Mouse (Mus musculus): ENCODE measurements around the gene Zzz3.
"Not testable (repeated sequence)": the region's sequence is repeated elsewhere in the genome, so short reads cannot be mapped to it uniquely, and the experiment has no call there.

Gene Zzz3

DNA sequence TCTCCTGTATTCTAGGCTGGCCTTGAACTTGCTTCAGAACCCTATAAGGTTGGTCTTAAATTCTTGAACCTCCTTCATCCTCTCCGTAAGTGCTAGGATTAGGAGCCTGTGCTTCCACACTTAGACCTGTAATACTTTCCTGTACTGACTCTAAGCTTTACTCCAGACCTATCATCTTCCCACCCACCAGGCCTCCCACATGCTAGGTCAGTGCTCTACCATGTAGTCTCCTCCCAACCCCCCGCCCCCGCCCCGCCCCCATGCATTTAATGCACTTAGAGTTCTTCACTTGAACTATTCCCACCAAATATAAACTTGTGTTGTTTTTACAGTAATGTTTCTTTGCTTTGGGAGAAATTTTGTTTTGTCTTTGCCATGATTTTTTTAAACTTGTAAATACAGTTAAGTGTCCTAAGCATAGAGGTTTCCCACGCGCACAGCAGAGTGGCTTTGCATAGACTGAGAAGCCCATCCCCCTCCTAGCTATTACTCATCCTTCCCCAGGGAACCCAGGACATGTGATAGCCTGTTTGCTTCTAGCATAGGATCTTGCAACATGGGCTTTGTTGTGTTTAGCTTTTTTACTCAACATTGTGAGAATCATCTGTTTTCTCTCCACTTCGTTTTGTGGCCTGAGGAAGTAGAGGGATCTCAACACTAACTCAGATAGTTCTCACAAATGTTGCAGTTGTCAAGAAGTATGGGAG, 6.8 kb downstream of the Zzz3 start:
- peak; percentile 71 for DNase-seq (ENCODE audit: low spot score)

DNA sequence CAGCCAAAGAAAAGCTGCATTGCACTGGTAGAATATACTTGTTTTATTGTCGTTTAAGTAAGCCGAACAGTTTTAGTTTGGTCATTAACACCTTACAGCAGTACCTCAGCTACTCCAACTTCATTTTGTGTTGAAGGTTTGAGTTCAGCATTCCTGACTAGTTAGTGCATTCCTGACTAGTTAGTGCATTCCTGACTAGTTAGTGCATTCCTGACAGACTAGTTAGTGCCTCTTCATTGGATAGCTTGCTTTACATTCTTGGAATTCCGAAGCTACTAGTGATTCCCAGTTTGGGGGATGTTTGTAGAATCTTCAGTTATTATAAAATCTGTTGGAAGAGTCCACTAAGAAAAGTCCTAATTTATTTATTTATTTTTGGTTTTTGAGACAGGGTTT, 7.4 kb downstream of the Zzz3 start:
- no peak for DNase-seq (ENCODE audit: low spot score)

DNA sequence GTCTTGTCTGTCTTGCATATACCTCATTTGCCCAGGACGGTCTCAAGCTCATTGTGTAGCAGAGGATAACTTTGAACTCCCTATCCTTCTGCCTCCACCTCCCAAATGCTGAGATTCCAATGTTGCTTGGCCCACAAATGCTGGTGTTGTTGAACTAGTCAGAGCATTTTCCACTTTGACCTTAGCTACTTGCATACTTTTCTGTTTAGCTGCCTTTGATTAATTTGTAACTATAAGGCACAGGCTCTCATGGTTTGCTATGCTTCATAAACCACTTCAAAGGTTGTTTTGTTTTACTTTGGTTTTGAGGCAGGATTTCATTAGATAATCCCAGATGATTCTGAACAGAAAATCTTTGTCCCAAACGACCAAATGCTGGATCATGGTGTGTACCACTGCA, 8.6 kb downstream of the Zzz3 start:
- peak; percentile 34 for DNase-seq (ENCODE audit: low spot score)

GRCm38 (mm10) chr3:152405420-152405819, 10.1 kb downstream of the Zzz3 start:
- DNase-seq (ENCODE audit: low spot score): no peak

- no peak for DNase-seq (ENCODE audit: low spot score)
Observed at GRCm38 (mm10) chr3:152405978-152406640, 10.8 kb downstream of the Zzz3 start.

DNA sequence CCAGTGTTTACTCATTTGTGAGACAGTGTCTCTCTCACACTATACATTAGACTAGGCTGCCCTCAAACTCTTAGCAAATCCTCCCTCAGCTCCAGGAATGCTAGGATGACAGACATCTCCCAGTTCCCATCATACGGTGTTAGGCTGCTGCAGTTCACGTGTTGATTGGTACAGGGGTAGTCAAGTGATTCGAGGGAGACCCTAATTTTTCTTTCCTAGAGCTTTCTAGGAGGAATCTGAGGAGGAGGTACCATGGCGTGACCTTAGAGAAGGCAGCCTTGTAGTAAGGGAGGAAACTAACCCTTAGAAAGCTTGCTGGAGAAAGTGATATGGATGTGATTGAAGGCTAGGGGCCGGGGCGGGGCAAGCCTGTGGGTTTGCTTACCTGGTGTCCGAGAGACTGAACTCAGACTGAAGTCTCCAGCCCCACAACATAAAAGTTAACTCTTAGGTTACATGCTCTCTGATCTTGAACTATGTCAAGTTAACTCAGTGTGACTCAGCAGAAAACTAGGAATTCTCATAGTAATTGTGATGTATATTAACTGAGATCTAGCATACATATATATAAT, 15.8 kb downstream of the Zzz3 start:
- no peak for DNase-seq (ENCODE audit: low spot score)

DNA sequence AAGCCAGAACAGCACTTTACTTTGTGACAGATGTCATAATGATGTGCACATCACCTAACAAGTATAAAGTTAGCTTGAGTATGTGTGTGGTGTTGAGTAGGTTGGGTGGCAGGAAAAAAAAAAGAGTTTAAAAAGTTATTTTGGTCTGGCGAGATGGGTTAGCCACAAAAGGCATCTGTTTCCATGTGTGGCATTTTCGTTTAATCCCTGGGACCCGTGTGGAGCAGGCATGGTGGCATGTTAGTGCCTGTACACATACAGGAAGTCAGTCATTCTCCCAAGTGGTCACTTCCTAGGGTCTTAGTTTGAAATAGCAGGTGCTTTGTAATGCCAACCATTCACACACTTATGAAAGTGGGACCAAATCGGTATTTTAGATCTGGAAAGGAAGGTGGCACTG, 17.1 kb downstream of the Zzz3 start:
- no peak for DNase-seq (ENCODE audit: low spot score)

DNA sequence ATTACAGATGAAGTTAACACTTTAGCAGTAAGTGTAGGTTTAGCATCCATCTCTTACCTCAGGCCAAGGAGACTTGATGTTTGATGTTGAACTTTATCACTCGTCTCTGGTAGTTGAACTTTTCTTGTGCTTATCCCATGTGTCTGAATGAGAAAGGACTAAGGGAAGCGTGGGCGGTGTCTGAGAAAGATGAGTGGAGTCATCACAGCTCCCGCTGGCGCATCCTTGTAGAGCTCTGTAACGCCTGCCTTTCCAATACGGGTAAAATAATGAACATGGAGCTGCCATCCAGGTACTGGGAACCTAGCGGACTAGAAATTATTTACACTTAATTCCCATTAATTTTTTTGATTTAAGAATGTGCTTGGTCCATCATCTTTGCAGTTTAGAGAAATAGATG, 33.7 kb downstream of the Zzz3 start:
- no peak for DNase-seq (ENCODE audit: low spot score)

DNA sequence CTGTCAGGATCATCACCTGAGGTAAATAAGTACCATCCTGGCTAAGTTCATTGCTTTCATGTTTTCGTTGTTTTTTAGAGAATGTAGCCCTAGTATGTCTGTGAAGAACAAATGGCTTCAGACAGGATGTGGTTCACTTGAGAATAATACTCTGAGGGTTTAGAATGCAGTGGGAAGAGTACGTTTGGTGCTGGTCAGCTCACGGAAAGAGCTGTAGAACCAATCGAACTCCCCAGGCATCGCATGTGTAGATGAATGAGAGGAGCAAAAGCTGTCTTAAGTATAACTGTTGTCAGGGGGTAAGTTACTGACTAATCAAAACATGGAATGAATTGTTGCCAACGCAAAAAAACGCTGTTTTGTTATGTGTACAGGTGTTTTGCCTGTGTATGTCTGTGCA, 37.4 kb downstream of the Zzz3 start:
- no peak for DNase-seq (ENCODE audit: low spot score)

GRCm38 (mm10) chr3:152435590-152435989, 40.3 kb downstream of the Zzz3 start:
- DNase-seq (ENCODE audit: low spot score): no peak

- DNase-seq (ENCODE audit: low spot score): no peak
Observed at GRCm38 (mm10) chr3:152438068-152438467, 42.8 kb downstream of the Zzz3 start.

DNA sequence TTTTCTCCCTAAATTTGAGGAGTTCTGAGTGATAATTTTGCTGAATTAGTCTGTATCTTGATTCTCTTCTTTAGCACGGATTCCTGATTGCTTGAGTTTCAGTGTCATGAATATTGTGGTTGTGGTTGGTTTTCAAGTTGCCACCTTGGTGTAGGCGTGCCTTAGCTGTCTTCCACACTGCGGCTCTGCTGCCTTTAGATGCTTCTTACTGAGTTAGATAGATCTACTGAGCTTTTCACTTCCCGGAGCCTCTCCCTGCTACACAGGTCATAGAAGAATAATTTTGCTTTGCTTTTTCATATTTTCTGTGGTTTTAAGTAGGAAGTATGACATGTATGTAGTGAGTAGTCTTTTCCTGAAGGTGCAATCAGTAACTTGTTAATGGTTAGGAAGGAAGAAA, 47.5 kb downstream of the Zzz3 start:
- no peak for DNase-seq (ENCODE audit: low spot score)

GRCm38 (mm10) chr3:152444114-152444513, 48.8 kb downstream of the Zzz3 start:
- no peak for DNase-seq (ENCODE audit: low spot score)

GRCm38 (mm10) chr3:152446966-152447365, 51.7 kb downstream of the Zzz3 start:
- no peak for DNase-seq (ENCODE audit: low spot score)

DNA sequence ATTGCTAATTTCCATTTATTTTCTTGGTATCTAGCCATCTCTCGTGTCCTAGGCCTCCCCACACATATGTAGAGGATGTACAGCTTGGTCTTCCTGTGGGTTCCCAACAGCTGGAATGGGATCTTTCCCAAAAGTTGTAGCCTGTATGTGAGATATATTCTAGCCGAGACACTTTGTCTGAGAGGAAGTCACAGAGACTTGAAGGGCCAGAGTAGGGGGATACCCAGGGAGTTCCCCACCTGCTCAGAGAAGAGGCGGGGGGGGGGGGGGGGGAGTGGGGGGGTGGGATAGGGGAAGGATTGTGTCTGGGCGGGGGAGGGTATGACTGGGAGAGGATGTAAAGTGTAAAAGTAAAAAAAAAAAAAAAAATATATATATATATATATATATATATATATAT, 57.9 kb downstream of the Zzz3 start:
- no peak for DNase-seq (ENCODE audit: low spot score)

GRCm38 (mm10) chr3:152457308-152458035, 62.2 kb downstream of the Zzz3 start:
- no peak for DNase-seq (ENCODE audit: low spot score)

- DNase-seq (ENCODE audit: low spot score): not testable (repeated sequence)
Observed at GRCm38 (mm10) chr3:152458875-152459274, 63.6 kb downstream of the Zzz3 start.

- no peak for DNase-seq (ENCODE audit: low spot score)
Observed at GRCm38 (mm10) chr3:152460802-152461201, 65.5 kb downstream of the Zzz3 start.

GRCm38 (mm10) chr3:152462038-152462547, 66.8 kb downstream of the Zzz3 start:
- no peak for DNase-seq (ENCODE audit: low spot score)

- DNase-seq (ENCODE audit: low spot score): no peak
Observed at GRCm38 (mm10) chr3:152462900-152463299, 67.6 kb downstream of the Zzz3 start.

DNA sequence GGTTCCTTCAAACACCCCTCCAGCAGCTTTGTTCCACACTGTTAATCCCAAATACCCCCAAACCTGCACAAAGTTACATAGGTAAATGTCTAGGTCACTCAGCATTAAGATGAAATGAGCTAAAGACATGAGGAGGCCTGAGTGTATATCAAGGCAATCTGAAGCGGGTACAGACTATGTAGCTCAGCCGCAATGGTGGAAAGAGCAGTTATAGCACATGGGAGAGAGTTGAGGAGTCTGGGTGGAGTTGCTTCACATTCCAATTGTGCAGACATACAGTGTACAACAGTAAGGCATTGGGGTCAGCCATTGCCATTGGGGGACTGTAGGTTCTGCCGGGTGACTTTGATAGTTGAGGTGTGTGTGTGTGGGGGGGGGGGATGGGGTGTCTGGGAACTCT, 69.2 kb downstream of the Zzz3 start:
- no peak for DNase-seq (ENCODE audit: low spot score)

DNA sequence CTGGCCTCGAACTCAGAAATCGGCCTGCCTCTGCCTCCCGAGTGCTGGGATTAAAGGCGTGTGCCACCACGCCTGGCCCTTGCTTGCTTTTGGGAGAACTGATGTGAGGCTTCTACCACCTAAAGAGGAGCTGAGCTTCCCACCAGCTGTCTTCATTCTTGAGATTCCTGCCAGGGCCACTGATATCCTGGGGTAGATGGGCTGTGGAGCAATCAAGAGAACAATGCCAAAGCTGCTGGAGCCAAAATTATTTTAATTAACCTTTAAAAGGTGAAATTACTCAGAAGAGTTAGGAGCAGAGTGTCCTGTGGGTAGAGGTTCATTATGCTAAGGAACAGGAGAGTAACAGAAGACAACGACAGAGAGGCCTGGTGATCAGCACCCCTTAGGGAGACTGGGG, 70.1 kb downstream of the Zzz3 start:
- DNase-seq (ENCODE audit: low spot score): no peak

DNA sequence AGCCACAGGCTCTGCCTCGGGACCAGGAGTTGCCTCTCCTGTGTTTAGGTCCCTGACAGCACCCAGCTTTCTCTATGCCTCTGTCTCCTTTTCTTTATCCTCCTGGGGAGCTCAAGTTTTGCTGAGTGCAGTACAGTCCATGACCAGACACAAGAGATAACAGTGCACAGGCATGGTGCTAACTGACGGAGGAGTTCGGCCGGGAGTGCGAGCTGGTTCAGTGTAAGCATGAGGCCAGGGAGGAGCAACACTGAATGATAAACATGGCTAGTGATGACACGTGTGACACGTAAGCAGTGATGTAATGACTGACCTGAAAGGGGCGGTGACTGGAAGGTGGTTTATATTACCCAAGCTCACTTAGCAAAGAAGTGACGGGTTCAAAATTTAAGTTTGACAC, 71.6 kb downstream of the Zzz3 start:
- no peak for DNase-seq (ENCODE audit: low spot score)
